Mouse (Mus musculus): ENCODE measurements around the gene Dock11.

DNA sequence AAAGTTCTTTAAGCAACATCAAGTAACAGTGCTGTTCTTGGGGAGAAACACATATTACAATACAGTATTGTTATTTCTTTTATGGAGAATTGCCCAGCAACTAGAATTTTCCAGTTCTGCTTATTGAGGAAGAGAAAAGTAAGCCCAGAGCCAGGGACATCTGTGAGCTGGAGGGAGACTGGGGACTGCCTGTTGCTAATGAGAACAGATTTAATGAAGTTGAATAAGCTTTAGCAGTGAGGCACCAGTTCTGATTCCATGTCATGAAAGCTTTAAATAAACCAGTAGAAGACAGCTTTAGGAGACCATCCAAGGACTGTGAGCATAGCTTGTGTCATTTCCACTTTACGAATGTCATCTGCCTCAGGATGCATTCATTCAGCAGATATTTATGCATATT lies 99.3 kb downstream of the Dock11 start:
- TF ChIP-seq CTCF (IDR thresholded peaks at IDR 0.05; ENCODE audit: control insufficient read depth, insufficient read depth, insufficient read length), result no peak
- no peak for TF ChIP-seq MAX (IDR thresholded peaks at IDR 0.05)
- TF ChIP-seq USF1 (IDR thresholded peaks at IDR 0.05; ENCODE audit: low read depth), result no peak
- no peak for TF ChIP-seq MYOG (IDR thresholded peaks at IDR 0.05; ENCODE audit: control insufficient read depth, extremely low read depth, insufficient read length)
- TF ChIP-seq MYOD1 (IDR thresholded peaks at IDR 0.05; ENCODE audit: control insufficient read depth, insufficient read length, low read depth), result no peak

Data from C2C12 (cell line).